Mouse (Mus musculus): ENCODE results near the gene Hspbp1. TPM values are rescaled to one million over a fixed set of nuclear protein-coding genes. Genes with fewer than 3 reads are reported as not detected.

Gene Hspbp1
- polyA plus RNA-seq, 2 experiments = 28.2 to 56.7 TPM

DNA sequence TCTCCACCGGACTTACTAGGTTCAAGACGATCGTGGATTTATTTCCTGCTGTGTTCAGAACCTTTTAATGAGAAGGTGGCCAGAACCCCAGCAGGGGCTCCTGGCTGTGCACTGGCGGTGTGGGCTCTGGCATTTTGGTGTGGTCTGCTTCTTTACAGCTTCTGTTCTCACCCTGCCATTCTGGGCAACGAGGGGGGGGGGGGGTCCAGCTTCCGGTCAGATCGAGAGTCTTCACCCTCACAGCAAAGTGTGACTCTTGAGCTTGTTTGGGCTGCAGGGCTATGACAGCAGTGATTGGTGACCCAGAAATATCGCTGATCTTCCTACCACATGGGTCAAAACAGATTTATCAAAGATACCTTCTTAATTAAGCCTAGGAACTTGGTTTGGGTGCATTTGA lies 72.5 kb downstream of the Hspbp1 start:
- H3K9me3 ChIP-seq (ENCODE audit: control insufficient read depth, low read length) = no peaks in the 10 kb centered on the region
- H3K27me3 ChIP-seq (ENCODE audit: control insufficient read depth, insufficient read depth, low read length) = no peaks in the 10 kb centered on the region
- no peaks in the 10 kb centered on the region for H3K36me3 ChIP-seq (replicated peaks; ENCODE audit: control insufficient read depth, insufficient read depth, low read depth)
- TF ChIP-seq EP300 (IDR thresholded peaks at IDR 0.05; ENCODE audit: low read depth) = no peak
- TF ChIP-seq CTCF (IDR thresholded peaks at IDR 0.05; ENCODE audit: low read depth) = no peak
- H3K27ac ChIP-seq = no peak overlapping the region
- 56% methylated on average over 8 of the region's 8 CpGs for WGBS (ENCODE audit: insufficient replicate concordance)
- ATAC-seq (ENCODE audit: insufficient read depth) = no peak
- H3K4me1 ChIP-seq (replicated peaks; ENCODE audit: control insufficient read depth in 2 of 2, insufficient read depth in 2 of 2, low read length in 1 of 2) = peaks cover 11 to 12% of the 10 kb centered on the region in 2 experiments
- DNase-seq (ENCODE audit: low read depth in 3 of 3, low spot score in 3 of 3) = no peak
- H3K9ac ChIP-seq (replicated peaks) = no peak overlapping the region
- H3K4me2 ChIP-seq (ENCODE audit: low read depth) = no peak overlapping the region
- H3K4me3 ChIP-seq (ENCODE audit: insufficient read depth in 1 of 2, low read depth in 2 of 2, low read length in 2 of 2) = no peak overlapping the region

- 77% methylated on average over 12 of the region's 12 CpGs for WGBS (ENCODE audit: insufficient replicate concordance)
- H3K4me3 ChIP-seq (ENCODE audit: insufficient read depth in 1 of 2, low read depth in 2 of 2, low read length in 2 of 2) = no peak overlapping the region
- no peak overlapping the region for H3K27ac ChIP-seq
- no peak for ATAC-seq (ENCODE audit: insufficient read depth)
- no peaks in the 10 kb centered on the region for H3K9me3 ChIP-seq (ENCODE audit: control insufficient read depth, low read length)
- H3K4me1 ChIP-seq (replicated peaks; ENCODE audit: control insufficient read depth in 2 of 2, insufficient read depth in 2 of 2, low read length in 1 of 2) = peaks cover 11 to 12% of the 10 kb centered on the region in 2 experiments
- no peak overlapping the region for H3K4me2 ChIP-seq (ENCODE audit: low read depth)
- TF ChIP-seq EP300 (IDR thresholded peaks at IDR 0.05; ENCODE audit: low read depth) = no peak
- TF ChIP-seq CTCF (IDR thresholded peaks at IDR 0.05; ENCODE audit: low read depth) = no peak
- H3K27me3 ChIP-seq (ENCODE audit: control insufficient read depth, insufficient read depth, low read length) = no peaks in the 10 kb centered on the region
- H3K9ac ChIP-seq (replicated peaks) = no peak overlapping the region
- DNase-seq (ENCODE audit: low read depth in 3 of 3, low spot score in 3 of 3) = no peak
- no peaks in the 10 kb centered on the region for H3K36me3 ChIP-seq (replicated peaks; ENCODE audit: control insufficient read depth, insufficient read depth, low read depth)
Measured at GRCm38 (mm10) chr7:4611921-4612341, 72.9 kb downstream of the Hspbp1 start.

GRCm38 (mm10) chr7:4611511-4611910 lies 73.4 kb downstream of the Hspbp1 start:
- Histone ChIP-seq H3K4me1 (replicated peaks; ENCODE audit: control insufficient read depth in 2 of 2, insufficient read depth in 2 of 2, low read length in 1 of 2) (peaks cover 11 to 12% of the 10 kb centered on the region in 2 experiments), H3K4me3 (ENCODE audit: insufficient read depth in 1 of 2, low read depth in 2 of 2, low read length in 2 of 2) (no peak overlapping the region), H3K27me3 (ENCODE audit: control insufficient read depth, insufficient read depth, low read length) (no peaks in the 10 kb centered on the region), H3K9me3 (ENCODE audit: control insufficient read depth, low read length) (no peaks in the 10 kb centered on the region), H3K27ac (no peak overlapping the region), H3K9ac (replicated peaks) (no peak overlapping the region), H3K36me3 (replicated peaks; ENCODE audit: control insufficient read depth, insufficient read depth, low read depth) (no peaks in the 10 kb centered on the region), H3K4me2 (ENCODE audit: low read depth) (no peak overlapping the region)
- 66% methylated on average over 12 of the region's 12 CpGs for WGBS (ENCODE audit: insufficient replicate concordance)
- TF ChIP-seq CTCF (IDR thresholded peaks at IDR 0.05; ENCODE audit: low read depth) = no peak
- TF ChIP-seq EP300 (IDR thresholded peaks at IDR 0.05; ENCODE audit: low read depth) = no peak
- no peak for ATAC-seq (ENCODE audit: insufficient read depth)
- DNase-seq (ENCODE audit: low read depth in 3 of 3, low spot score in 3 of 3) = no peak

Other genes starting within 250 kb of the Hspbp1 start
- 3.1 and 4.0 TPM in 2 replicates for gene Rdh13, start 239.4 kb downstream of the Hspbp1 start, polyA plus RNA-seq (2012; rRNA removed)
- gene Rdh13, start 239.4 kb downstream of the Hspbp1 start, polyA plus RNA-seq (2014; fragmentation: Nextera tagmentation; extraction: Ambion mirVana) = 5.2 and 5.6 TPM in 2 replicates
- 1.0 and 1.6 TPM in 2 replicates for gene Eps8l1, start 224.4 kb downstream of the Hspbp1 start, polyA plus RNA-seq (2012; rRNA removed)
- 0.10 and 1.2 TPM in 2 replicates for gene Eps8l1, start 224.4 kb downstream of the Hspbp1 start, polyA plus RNA-seq (2014; fragmentation: Nextera tagmentation; extraction: Ambion mirVana)
- gene Ppp1r12c, start 183.4 kb downstream of the Hspbp1 start, polyA plus RNA-seq (2012; rRNA removed) = 16.2 and 22.2 TPM in 2 replicates
- gene Ppp1r12c, start 183.4 kb downstream of the Hspbp1 start, polyA plus RNA-seq (2014; fragmentation: Nextera tagmentation; extraction: Ambion mirVana) = 15.6 and 22.2 TPM in 2 replicates
- 2.0 and 4.0 TPM in 2 replicates for gene Tnnt1, start 168.7 kb downstream of the Hspbp1 start, polyA plus RNA-seq (2012; rRNA removed)
- gene Tnnt1, start 168.7 kb downstream of the Hspbp1 start, polyA plus RNA-seq (2014; fragmentation: Nextera tagmentation; extraction: Ambion mirVana) = 2.6 and 3.3 TPM in 2 replicates
- gene Tnni3, start 160.8 kb downstream of the Hspbp1 start, polyA plus RNA-seq (2012; rRNA removed) = 0.30 and 0.35 TPM in 2 replicates
- gene Tnni3, start 160.8 kb downstream of the Hspbp1 start, polyA plus RNA-seq (2014; fragmentation: Nextera tagmentation; extraction: Ambion mirVana) = 0.45 TPM in 1 of 2 replicates, not detected in the other
- gene Dnaaf3, start 152.6 kb downstream of the Hspbp1 start, polyA plus RNA-seq (2012; rRNA removed) = 0.39 and 0.42 TPM in 2 replicates
- 0.09 TPM in 1 of 2 replicates, not detected in the other for gene Dnaaf3, start 152.6 kb downstream of the Hspbp1 start, polyA plus RNA-seq (2014; fragmentation: Nextera tagmentation; extraction: Ambion mirVana)
- gene Syt5, start 137.5 kb downstream of the Hspbp1 start, polyA plus RNA-seq (2012; rRNA removed) = 0.15 and 0.22 TPM in 2 replicates
- 0.25 and 0.81 TPM in 2 replicates for gene Syt5, start 137.5 kb downstream of the Hspbp1 start, polyA plus RNA-seq (2014; fragmentation: Nextera tagmentation; extraction: Ambion mirVana)
- gene Ptprh, start 81.0 kb downstream of the Hspbp1 start, polyA plus RNA-seq (2012; rRNA removed) = not detected in 2 replicates
- gene Ptprh, start 81.0 kb downstream of the Hspbp1 start, polyA plus RNA-seq (2014; fragmentation: Nextera tagmentation; extraction: Ambion mirVana) = not detected in 2 replicates
- gene Tmem86b, start 53.6 kb downstream of the Hspbp1 start, polyA plus RNA-seq (2012; rRNA removed) = 36.4 and 51.0 TPM in 2 replicates
- gene Tmem86b, start 53.6 kb downstream of the Hspbp1 start, polyA plus RNA-seq (2014; fragmentation: Nextera tagmentation; extraction: Ambion mirVana) = 30.5 and 32.9 TPM in 2 replicates
- 30.8 and 33.6 TPM in 2 replicates for gene Ppp6r1, start 26.0 kb downstream of the Hspbp1 start, polyA plus RNA-seq (2012; rRNA removed)
- 4.3 and 5.1 TPM in 2 replicates for gene Ppp6r1, start 26.0 kb downstream of the Hspbp1 start, polyA plus RNA-seq (2014; fragmentation: Nextera tagmentation; extraction: Ambion mirVana)
- gene Brsk1, start 5.5 kb upstream of the Hspbp1 start, polyA plus RNA-seq (2012; rRNA removed) = 0.39 and 0.54 TPM in 2 replicates
- not detected in 2 replicates for gene Brsk1, start 5.5 kb upstream of the Hspbp1 start, polyA plus RNA-seq (2014; fragmentation: Nextera tagmentation; extraction: Ambion mirVana)
- 0.31 TPM in 2 replicates for gene Tmem150b, start 40.2 kb upstream of the Hspbp1 start, polyA plus RNA-seq (2012; rRNA removed)
- 0.18 TPM in 1 of 2 replicates, not detected in the other for gene Tmem150b, start 40.2 kb upstream of the Hspbp1 start, polyA plus RNA-seq (2014; fragmentation: Nextera tagmentation; extraction: Ambion mirVana)
- 75.7 and 78.7 TPM in 2 replicates for gene Kmt5c, start 55.0 kb upstream of the Hspbp1 start, polyA plus RNA-seq (2012; rRNA removed)
- gene Kmt5c, start 55.0 kb upstream of the Hspbp1 start, polyA plus RNA-seq (2014; fragmentation: Nextera tagmentation; extraction: Ambion mirVana) = 37.8 and 44.7 TPM in 2 replicates
- 111 and 119 TPM in 2 replicates for gene Cox6b2, start 68.0 kb upstream of the Hspbp1 start, polyA plus RNA-seq (2012; rRNA removed)
- gene Cox6b2, start 68.0 kb upstream of the Hspbp1 start, polyA plus RNA-seq (2014; fragmentation: Nextera tagmentation; extraction: Ambion mirVana) = 81.9 and 88.1 TPM in 2 replicates
- not detected in 2 replicates for gene Fam71e2, start 86.2 kb upstream of the Hspbp1 start, polyA plus RNA-seq (2012; rRNA removed)
- gene Fam71e2, start 86.2 kb upstream of the Hspbp1 start, polyA plus RNA-seq (2014; fragmentation: Nextera tagmentation; extraction: Ambion mirVana) = not detected in 2 replicates
- 0.03 and 0.09 TPM in 2 replicates for gene Il11, start 97.8 kb upstream of the Hspbp1 start, polyA plus RNA-seq (2012; rRNA removed)
- not detected in 2 replicates for gene Il11, start 97.8 kb upstream of the Hspbp1 start, polyA plus RNA-seq (2014; fragmentation: Nextera tagmentation; extraction: Ambion mirVana)
- gene Tmem190, start 97.9 kb upstream of the Hspbp1 start, polyA plus RNA-seq (2012; rRNA removed) = not detected in 2 replicates
- gene Tmem190, start 97.9 kb upstream of the Hspbp1 start, polyA plus RNA-seq (2014; fragmentation: Nextera tagmentation; extraction: Ambion mirVana) = not detected in 2 replicates
- 7.5 and 8.2 TPM in 2 replicates for gene Tmem238, start 104.6 kb upstream of the Hspbp1 start, polyA plus RNA-seq (2012; rRNA removed)
- gene Tmem238, start 104.6 kb upstream of the Hspbp1 start, polyA plus RNA-seq (2014; fragmentation: Nextera tagmentation; extraction: Ambion mirVana) = 5.4 and 5.8 TPM in 2 replicates
- gene Rpl28, start 107.8 kb upstream of the Hspbp1 start, polyA plus RNA-seq (2012; rRNA removed) = 237 and 307 TPM in 2 replicates
- 185 and 186 TPM in 2 replicates for gene Rpl28, start 107.8 kb upstream of the Hspbp1 start, polyA plus RNA-seq (2014; fragmentation: Nextera tagmentation; extraction: Ambion mirVana)
- gene Ube2s, start 127.5 kb upstream of the Hspbp1 start, polyA plus RNA-seq (2012; rRNA removed) = 186 and 265 TPM in 2 replicates
- 295 and 316 TPM in 2 replicates for gene Ube2s, start 127.5 kb upstream of the Hspbp1 start, polyA plus RNA-seq (2014; fragmentation: Nextera tagmentation; extraction: Ambion mirVana)
- 0.01 and 0.14 TPM in 2 replicates for gene Shisa7, start 159.6 kb upstream of the Hspbp1 start, polyA plus RNA-seq (2012; rRNA removed)
- not detected in 2 replicates for gene Shisa7, start 159.6 kb upstream of the Hspbp1 start, polyA plus RNA-seq (2014; fragmentation: Nextera tagmentation; extraction: Ambion mirVana)
- 1.6 and 2.4 TPM in 2 replicates for gene Isoc2b, start 185.2 kb upstream of the Hspbp1 start, polyA plus RNA-seq (2012; rRNA removed)
- gene Isoc2b, start 185.2 kb upstream of the Hspbp1 start, polyA plus RNA-seq (2014; fragmentation: Nextera tagmentation; extraction: Ambion mirVana) = 2.8 and 3.8 TPM in 2 replicates
- 6.6 and 6.7 TPM in 2 replicates for gene Isoc2a, start 192.1 kb upstream of the Hspbp1 start, polyA plus RNA-seq (2012; rRNA removed)
- gene Isoc2a, start 192.1 kb upstream of the Hspbp1 start, polyA plus RNA-seq (2014; fragmentation: Nextera tagmentation; extraction: Ambion mirVana) = 0.56 and 0.86 TPM in 2 replicates
- gene Gm36210, start 221.4 kb upstream of the Hspbp1 start, polyA plus RNA-seq (2012; rRNA removed) = 0.02 TPM in 1 of 2 replicates, not detected in the other
- gene Gm36210, start 221.4 kb upstream of the Hspbp1 start, polyA plus RNA-seq (2014; fragmentation: Nextera tagmentation; extraction: Ambion mirVana) = not detected in 2 replicates
- gene Zfp628, start 230.1 kb upstream of the Hspbp1 start, polyA plus RNA-seq (2012; rRNA removed) = 2.9 and 3.7 TPM in 2 replicates
- gene Zfp628, start 230.1 kb upstream of the Hspbp1 start, polyA plus RNA-seq (2014; fragmentation: Nextera tagmentation; extraction: Ambion mirVana) = 1.5 and 1.6 TPM in 2 replicates
- 0.38 and 0.39 TPM in 2 replicates for gene Nat14, start 237.0 kb upstream of the Hspbp1 start, polyA plus RNA-seq (2012; rRNA removed)
- 0.10 and 0.11 TPM in 2 replicates for gene Nat14, start 237.0 kb upstream of the Hspbp1 start, polyA plus RNA-seq (2014; fragmentation: Nextera tagmentation; extraction: Ambion mirVana)
- 0.12 and 0.14 TPM in 2 replicates for gene Ssc5d, start 240.7 kb upstream of the Hspbp1 start, polyA plus RNA-seq (2012; rRNA removed)
- 0.03 and 0.09 TPM in 2 replicates for gene Ssc5d, start 240.7 kb upstream of the Hspbp1 start, polyA plus RNA-seq (2014; fragmentation: Nextera tagmentation; extraction: Ambion mirVana)

All from liver, embryonic 14.5 days (tissue).